Mouse (Mus musculus) stomach, postnatal 0 days (tissue): ENCODE data around the gene Siah3. TPM values are rescaled to one million over a fixed set of nuclear protein-coding genes. Genes with fewer than 3 reads are reported as not detected.

Experiments
- ATAC-seq: fragments of 200-750 bp; cut with Nextera tagmentation; 2 replicates; pipeline ENCODE4 v1.8.0; 2017; ENCODE audit not compliant: low FRiP score, low TSS enrichment
- DNase-seq: peaks from one replicate; pipeline ENCODE4 v3.0.0-alpha.2; 2016; ENCODE audit warnings: low spot score
- H3K27ac ChIP-seq: fragments of 300-500 bp; sonication (generic); replicated peaks from 2 replicates; pipeline ENCODE4 v1.5.1; 2014; ENCODE audit warnings: mild to moderate bottlenecking, control low read depth
- H3K27me3 ChIP-seq: fragments of 300-500 bp; sonication (generic); 2 replicates; pipeline ENCODE4 v1.6.1; 2014; ENCODE audit warnings: low read length; ENCODE audit not compliant: control insufficient read depth, insufficient read depth
- H3K36me3 ChIP-seq: fragments of 300-500 bp; sonication (generic); 2 replicates; pipeline ENCODE4 v1.6.1; 2014; ENCODE audit warnings: low read length, mixed read lengths; ENCODE audit not compliant: control insufficient read depth, insufficient read depth
- H3K4me1 ChIP-seq: fragments of 300-500 bp; sonication (generic); replicated peaks from 2 replicates; pipeline ENCODE4 v1.6.1; 2014; ENCODE audit warnings: antibody characterized with exemption; ENCODE audit not compliant: control insufficient read depth, insufficient read depth
- H3K4me2 ChIP-seq: fragments of 300-500 bp; sonication (generic); replicated peaks from 2 replicates; pipeline ENCODE4 v1.6.1; 2014; ENCODE audit warnings: low read depth, mild to moderate bottlenecking, control low read depth, moderate library complexity
- H3K4me3 ChIP-seq: fragments of 300-500 bp; sonication (generic); 2 replicates; pipeline ENCODE4 v1.5.1; 2014; ENCODE audit warnings: low read depth, low read length, control low read depth
- H3K9ac ChIP-seq: fragments of 300-500 bp; sonication (generic); 2 replicates; pipeline ENCODE4 v1.6.1; 2014; ENCODE audit warnings: mild to moderate bottlenecking, low read length, control low read depth, mixed read lengths
- H3K9me3 ChIP-seq: fragments of 300-500 bp; sonication (generic); 2 replicates; pipeline ENCODE4 v1.6.1; 2016; ENCODE audit warnings: low read length; ENCODE audit not compliant: control insufficient read depth
- CTCF ChIP-seq: IDR thresholded peaks from 2 replicates; pipeline ENCODE4 v1.5.1; 2016; ENCODE audit warnings: antibody characterized with exemption, low read depth, mild to moderate bottlenecking, moderate library complexity
- EP300 ChIP-seq: optimal IDR thresholded peaks from 2 replicates; pipeline ENCODE3; 2016; ENCODE audit warnings: antibody characterized with exemption
- WGBS: fragments of 180-500 bp; shearing (Covaris S2); extraction: QIAGEN DNeasy Blood & Tissue Kit; methylation state at CpG from one replicate; pipeline ENCODE4 v1.1.7; 2014; 5-methylcytosine and 5-hydroxymethylcytosine counted together
- polyA plus RNA-seq: library from polyadenylated mRNA; unstranded; fragments of >200 nt; fragmentation: Nextera tagmentation; extraction: Ambion mirVana; gene quantifications from 2 replicates; pipeline ENCODE4 v1.2.1, GENCODE M21; 2015

The Siah3 gene
- polyA plus RNA-seq, 1 experiment from 2014 or later: not detected

- H3K4me2 ChIP-seq: no peak overlapping the region
Measured at GRCm38 (mm10) chr14:75459991-75460390, 4.2 kb downstream of the Siah3 start.

DNA sequence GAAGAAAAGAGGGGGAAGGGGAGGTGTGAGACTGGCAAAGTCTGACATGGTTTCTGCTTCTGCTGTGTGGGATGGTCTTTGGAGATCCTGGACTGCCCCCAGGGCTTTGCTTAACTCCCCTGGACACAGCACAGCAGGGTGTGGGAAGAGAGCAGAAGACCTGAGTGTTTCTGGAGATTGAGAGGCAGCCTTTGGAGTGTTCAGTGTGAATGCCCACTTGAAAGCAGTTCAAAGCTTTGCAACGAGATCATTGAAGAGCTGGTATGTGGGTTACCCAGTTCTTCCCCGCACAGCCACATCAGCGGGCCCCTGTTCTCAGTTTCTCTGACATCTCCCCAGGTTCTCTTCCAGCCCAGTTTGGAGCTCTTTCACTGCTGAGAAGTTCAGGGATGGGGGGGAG is 4.7 kb downstream of the Siah3 start:
- 65% methylated on average over 3 of the region's 3 CpGs for WGBS
- Histone ChIP-seq H3K27me3 (no peaks in the 10 kb centered on the region), H3K36me3 (no peaks in the 10 kb centered on the region), H3K27ac (no peak overlapping the region), H3K9ac (no peak overlapping the region), H3K4me3 (no peak overlapping the region), H3K4me1 (no peaks in the 10 kb centered on the region), H3K4me2 (no peak overlapping the region), H3K9me3 (no peaks in the 10 kb centered on the region)
- no peak for DNase-seq
- no peak for ATAC-seq
- no peak for TF ChIP-seq CTCF
- no peak for TF ChIP-seq EP300

More at GRCm38 (mm10) chr14:75459991-75460390, 4.2 kb downstream of the Siah3 start:
- H3K27me3 ChIP-seq: no peaks in the 10 kb centered on the region
- no peak overlapping the region for H3K27ac ChIP-seq
- H3K9ac ChIP-seq: no peak overlapping the region
- H3K4me1 ChIP-seq: no peaks in the 10 kb centered on the region
- H3K36me3 ChIP-seq: no peaks in the 10 kb centered on the region
- no peaks in the 10 kb centered on the region for H3K9me3 ChIP-seq
- no peak for TF ChIP-seq EP300
- TF ChIP-seq CTCF: no peak
- ATAC-seq (no peak), DNase-seq (no peak)
- WGBS: 24% methylated on average over 3 of the region's 3 CpGs
- no peak overlapping the region for H3K4me3 ChIP-seq

GRCm38 (mm10) chr14:75461770-75462169 is 6.0 kb downstream of the Siah3 start:
- TF ChIP-seq EP300: no peak
- no peak for TF ChIP-seq CTCF
- 73% methylated on average over 4 of the region's 4 CpGs for WGBS
- H3K27me3 ChIP-seq: no peaks in the 10 kb centered on the region
- H3K36me3 ChIP-seq: no peaks in the 10 kb centered on the region
- DNase-seq (no peak), ATAC-seq (no peak)
- no peaks in the 10 kb centered on the region for H3K4me1 ChIP-seq
- no peak overlapping the region for H3K27ac ChIP-seq
- no peak overlapping the region for H3K4me3 ChIP-seq
- no peak overlapping the region for H3K4me2 ChIP-seq
- H3K9ac ChIP-seq: no peak overlapping the region
- H3K9me3 ChIP-seq: no peaks in the 10 kb centered on the region

DNA sequence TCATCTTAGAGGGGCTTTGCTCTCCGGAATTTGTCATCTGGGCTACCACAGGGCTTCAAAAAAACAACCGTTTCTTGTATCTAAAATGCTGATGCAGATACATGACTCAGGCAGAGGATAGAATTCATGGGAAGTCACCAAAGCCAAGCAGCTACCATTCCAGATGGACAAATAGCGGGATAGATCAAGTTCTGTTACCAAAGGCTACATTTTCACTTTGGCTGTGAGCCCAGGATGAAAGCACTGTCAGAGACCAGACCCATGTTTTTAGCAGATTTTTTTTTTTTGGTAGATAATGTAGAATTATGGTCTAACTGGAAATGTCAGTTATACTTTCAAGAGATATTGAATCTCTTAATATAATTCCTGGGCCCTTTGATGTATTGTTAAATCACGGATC is 7.4 kb downstream of the Siah3 start:
- no peak for TF ChIP-seq EP300
- TF ChIP-seq CTCF: no peak
- DNase-seq (no peak), ATAC-seq (no peak)
- no peaks in the 10 kb centered on the region for H3K9me3 ChIP-seq
- WGBS: 61% methylated on average over 4 of the region's 4 CpGs
- H3K27me3 ChIP-seq: no peaks in the 10 kb centered on the region
- no peak overlapping the region for H3K4me3 ChIP-seq
- H3K27ac ChIP-seq: no peak overlapping the region
- H3K9ac ChIP-seq: no peak overlapping the region
- H3K4me2 ChIP-seq: no peak overlapping the region
- H3K4me1 ChIP-seq: no peaks in the 10 kb centered on the region
- H3K36me3 ChIP-seq: no peaks in the 10 kb centered on the region

DNA sequence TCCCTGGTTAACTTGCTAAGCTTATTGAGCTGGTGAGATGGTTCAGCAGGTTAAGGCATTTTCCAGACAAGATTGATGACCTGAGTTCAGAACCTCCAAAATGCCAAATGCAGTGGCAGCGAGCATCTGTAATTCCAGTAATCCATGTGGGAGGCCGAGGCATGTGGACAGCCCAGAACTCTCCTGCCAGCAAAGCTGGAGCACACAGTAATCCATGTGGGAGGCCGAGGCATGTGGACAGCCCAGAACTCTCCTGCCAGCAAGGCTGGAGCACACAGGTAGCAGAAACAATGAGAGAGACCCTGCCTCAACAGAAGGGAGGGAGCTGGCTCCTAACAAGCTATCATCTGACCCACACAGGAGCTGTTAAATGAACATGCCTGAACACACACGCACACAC is 13.2 kb downstream of the Siah3 start:
- WGBS: 71% methylated on average over 4 of the region's 4 CpGs
- DNase-seq: no peak
- H3K36me3 ChIP-seq: no peaks in the 10 kb centered on the region
- no peak for ATAC-seq
- no peak overlapping the region for H3K27ac ChIP-seq
- no peak overlapping the region for H3K4me3 ChIP-seq
- H3K4me1 ChIP-seq: no peaks in the 10 kb centered on the region
- H3K9ac ChIP-seq: no peak overlapping the region
- TF ChIP-seq CTCF (no peak), EP300 (no peak)
- no peaks in the 10 kb centered on the region for H3K9me3 ChIP-seq
- no peaks in the 10 kb centered on the region for H3K27me3 ChIP-seq
- H3K4me2 ChIP-seq: no peak overlapping the region

DNA sequence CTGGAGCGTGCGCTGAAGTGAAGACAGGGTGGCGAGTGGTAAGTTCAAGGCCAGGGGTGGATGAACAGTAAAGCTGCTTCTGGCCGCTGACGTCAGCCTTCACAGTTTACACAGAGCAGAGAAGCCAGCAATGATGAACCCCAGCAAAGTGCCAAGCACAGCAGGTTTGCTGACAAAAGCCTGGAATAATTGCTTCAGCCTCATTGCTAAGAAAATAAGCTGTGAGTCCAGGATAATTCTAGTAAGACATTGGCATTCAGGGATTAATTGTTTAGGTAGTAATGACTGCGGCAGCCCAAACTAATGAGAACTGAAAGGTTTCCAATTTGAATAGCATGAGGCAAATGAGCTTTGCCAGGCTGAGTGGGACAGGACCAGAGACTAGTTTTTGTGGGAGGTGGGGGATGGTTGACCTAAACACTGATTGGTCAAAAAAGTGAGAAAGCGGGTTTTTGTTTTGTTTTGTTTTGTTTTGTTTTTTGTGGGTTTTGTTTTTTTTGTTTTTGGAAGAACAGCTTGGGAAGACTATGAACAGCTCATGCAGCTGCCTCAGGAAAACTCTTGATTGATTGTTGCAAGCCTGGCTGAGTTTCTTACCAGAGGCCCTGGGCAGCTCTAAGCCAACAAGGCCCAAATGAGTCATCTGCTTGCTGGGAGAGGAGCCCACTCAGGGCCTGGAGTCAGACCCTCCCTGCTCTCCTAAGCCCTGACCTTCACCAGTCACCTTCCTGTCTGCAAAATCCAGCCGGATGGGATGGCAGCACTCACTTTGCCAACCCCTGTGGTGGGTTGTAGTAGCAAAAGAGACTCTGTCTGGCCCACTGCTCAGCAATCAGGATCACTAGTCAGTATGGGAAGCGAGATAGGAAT is 17.5 kb downstream of the Siah3 start:
- Histone ChIP-seq H3K9me3 (no peaks in the 10 kb centered on the region), H3K27me3 (no peaks in the 10 kb centered on the region), H3K36me3 (no peaks in the 10 kb centered on the region), H3K27ac (no peak overlapping the region), H3K4me2 (no peak overlapping the region), H3K9ac (no peak overlapping the region), H3K4me1 (no peaks in the 10 kb centered on the region), H3K4me3 (no peak overlapping the region)
- TF ChIP-seq EP300: no peak
- TF ChIP-seq CTCF: no peak
- ATAC-seq (no peak), DNase-seq (no peak)
- 66% methylated on average over 9 of the region's 9 CpGs for WGBS
